Mouse (Mus musculus): Measurements from ENCODE around the gene Ctnnd2. TPM values are rescaled to one million over a fixed set of nuclear protein-coding genes. Genes with fewer than 3 reads are reported as not detected.
A peak's percentile ranks its signal among the peaks of the same experiment; 100 is the strongest.

Gene Ctnnd2
- total and polyA plus RNA-seq, 2 experiments from 2014 or later, result not detected

- no peak overlapping the region for H3K4me3 ChIP-seq (ENCODE audit: low read depth, low read length)
- H3K27ac ChIP-seq (ENCODE audit: low read depth), result no peak overlapping the region
- TF ChIP-seq EP300 (IDR thresholded peaks at IDR 0.05; ENCODE audit: low read depth) (no peak), CTCF (IDR thresholded peaks at IDR 0.05; ENCODE audit: low read depth) (no peak)
- H3K36me3 ChIP-seq (replicated peaks; ENCODE audit: control insufficient read depth, insufficient read depth, low read length), result no peaks in the 10 kb centered on the region
- H3K4me1 ChIP-seq (ENCODE audit: control insufficient read depth, insufficient read depth), result no peaks in the 10 kb centered on the region
- DNase-seq (ENCODE audit: low spot score), result no peak
- no peaks in the 10 kb centered on the region for H3K9me3 ChIP-seq (replicated peaks; ENCODE audit: control insufficient read depth, low read length)
- H3K9ac ChIP-seq (replicated peaks; ENCODE audit: low read depth, low read length), result no peak overlapping the region
- no peak for ATAC-seq (ENCODE audit: insufficient read depth, low read depth)
- H3K27me3 ChIP-seq (ENCODE audit: control insufficient read depth, insufficient read depth, low read length), result no peaks in the 10 kb centered on the region
- no peak overlapping the region for H3K4me2 ChIP-seq (ENCODE audit: low read depth, low read length)
- whole genome bisulfite sequencing, result 75% methylated on average over 1 of the region's 1 CpGs
Measured at GRCm38 (mm10) chr15:30157975-30158374, 14.4 kb upstream of the Ctnnd2 start.

GRCm38 (mm10) chr15:30170031-30170430 is 2.4 kb upstream of the Ctnnd2 start:
- no peak for DNase-seq (ENCODE audit: low spot score)
- Histone ChIP-seq H3K27ac (ENCODE audit: low read depth) (no peak overlapping the region), H3K4me1 (ENCODE audit: control insufficient read depth, insufficient read depth) (peaks cover 9% of the 10 kb centered on the region; the same call in 1 of the 2 replicates), H3K4me2 (ENCODE audit: low read depth, low read length) (no peak overlapping the region), H3K27me3 (ENCODE audit: control insufficient read depth, insufficient read depth, low read length) (peaks cover 47% of the 10 kb centered on the region), H3K36me3 (replicated peaks; ENCODE audit: control insufficient read depth, insufficient read depth, low read length) (no peaks in the 10 kb centered on the region), H3K9ac (replicated peaks; ENCODE audit: low read depth, low read length) (no peak overlapping the region), H3K9me3 (replicated peaks; ENCODE audit: control insufficient read depth, low read length) (no peaks in the 10 kb centered on the region), H3K4me3 (ENCODE audit: low read depth, low read length) (no peak overlapping the region)
- no peak for ATAC-seq (ENCODE audit: insufficient read depth, low read depth)
- TF ChIP-seq EP300 (IDR thresholded peaks at IDR 0.05; ENCODE audit: low read depth), result no peak
- TF ChIP-seq CTCF (IDR thresholded peaks at IDR 0.05; ENCODE audit: low read depth), result no peak
- 65% methylated on average over 8 of the region's 8 CpGs for WGBS

DNA sequence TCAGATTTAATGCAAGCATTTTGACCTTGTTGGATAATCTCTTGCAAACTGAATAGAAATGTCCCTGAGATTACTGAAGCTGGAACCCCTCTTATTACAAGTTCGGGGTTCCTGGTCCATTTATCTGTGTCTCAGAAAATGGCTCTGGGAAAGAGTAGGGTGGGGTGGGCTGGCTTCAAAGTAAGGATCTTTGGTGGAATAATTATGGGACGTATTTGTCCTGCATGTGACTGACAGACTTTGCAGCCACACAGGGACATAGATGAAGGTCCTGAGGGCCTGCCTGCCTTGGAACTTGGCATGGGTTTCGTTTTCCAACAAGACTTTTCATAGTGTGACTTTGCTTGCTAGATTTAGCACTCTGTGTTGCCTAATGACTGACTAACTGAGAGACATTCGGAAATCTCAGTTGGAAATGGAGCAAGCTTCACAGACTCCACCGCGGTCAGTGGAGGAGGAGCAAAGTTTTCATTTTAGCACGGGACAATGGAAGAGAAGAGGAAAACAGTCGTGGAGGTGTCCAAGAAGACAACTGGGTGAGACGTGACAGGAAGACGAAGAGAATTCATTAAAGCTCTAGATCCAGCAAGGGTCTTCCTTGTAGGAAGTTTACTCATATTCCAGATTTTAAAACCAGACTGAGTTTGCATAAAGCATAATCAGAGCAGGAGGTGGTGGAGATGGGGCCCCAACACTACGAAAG is 749 bp upstream of the Ctnnd2 start:
- Histone ChIP-seq H3K36me3 (replicated peaks; ENCODE audit: control insufficient read depth, insufficient read depth, low read length) (no peaks in the 10 kb centered on the region), H3K9ac (replicated peaks; ENCODE audit: low read depth, low read length) (no peak overlapping the region), H3K4me1 (ENCODE audit: control insufficient read depth, insufficient read depth) (peaks cover 9% of the 10 kb centered on the region; the same call in 1 of the 2 replicates), H3K9me3 (replicated peaks; ENCODE audit: control insufficient read depth, low read length) (no peaks in the 10 kb centered on the region), H3K4me3 (ENCODE audit: low read depth, low read length) (peak overlapping the region; percentile 52), H3K4me2 (ENCODE audit: low read depth, low read length) (peak overlapping the region; percentile 84), H3K27me3 (ENCODE audit: control insufficient read depth, insufficient read depth, low read length) (peaks cover 50% of the 10 kb centered on the region), H3K27ac (ENCODE audit: low read depth) (no peak overlapping the region)
- ATAC-seq (ENCODE audit: insufficient read depth, low read depth), result no peak
- TF ChIP-seq CTCF (IDR thresholded peaks at IDR 0.05; ENCODE audit: low read depth) (no peak), EP300 (IDR thresholded peaks at IDR 0.05; ENCODE audit: low read depth) (no peak)
- DNase-seq (ENCODE audit: low spot score), result no peak
- 17% methylated on average over 11 of the region's 11 CpGs for WGBS

GRCm38 (mm10) chr15:30173370-30173941 is 1.1 kb downstream of the Ctnnd2 start:
- Histone ChIP-seq H3K4me1 (ENCODE audit: control insufficient read depth, insufficient read depth) (peaks cover 9% of the 10 kb centered on the region; the same call in 1 of the 2 replicates), H3K27me3 (ENCODE audit: control insufficient read depth, insufficient read depth, low read length) (peaks cover 50% of the 10 kb centered on the region), H3K4me3 (ENCODE audit: low read depth, low read length) (peak overlapping the region; percentile 52), H3K4me2 (ENCODE audit: low read depth, low read length) (peak overlapping the region; percentile 84), H3K9ac (replicated peaks; ENCODE audit: low read depth, low read length) (no peak overlapping the region), H3K27ac (ENCODE audit: low read depth) (no peak overlapping the region), H3K9me3 (replicated peaks; ENCODE audit: control insufficient read depth, low read length) (no peaks in the 10 kb centered on the region), H3K36me3 (replicated peaks; ENCODE audit: control insufficient read depth, insufficient read depth, low read length) (no peaks in the 10 kb centered on the region)
- no peak for ATAC-seq (ENCODE audit: insufficient read depth, low read depth)
- no peak for DNase-seq (ENCODE audit: low spot score)
- TF ChIP-seq CTCF (IDR thresholded peaks at IDR 0.05; ENCODE audit: low read depth), result no peak
- TF ChIP-seq EP300 (IDR thresholded peaks at IDR 0.05; ENCODE audit: low read depth), result no peak
- WGBS, result 1% methylated on average over 29 of the region's 29 CpGs

DNA sequence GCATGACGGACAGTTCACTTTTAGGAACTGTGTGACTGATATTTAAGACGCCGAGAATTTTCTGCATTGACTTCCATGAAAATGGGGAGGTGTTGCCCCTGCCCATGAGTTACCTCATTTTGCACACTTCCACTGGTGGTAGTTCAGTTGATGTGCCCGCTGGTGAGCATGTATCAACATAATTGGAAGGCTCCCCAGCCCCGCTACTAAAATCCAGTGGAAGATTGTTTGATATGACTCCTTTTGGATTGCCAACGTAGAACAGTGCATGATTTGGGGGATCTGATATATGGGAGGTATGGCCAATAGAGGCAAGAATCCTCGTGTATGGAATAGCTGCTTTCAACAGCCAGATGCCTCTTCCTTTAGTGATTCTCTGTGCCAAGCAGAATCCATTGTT is 1.9 kb downstream of the Ctnnd2 start:
- no peak overlapping the region for H3K4me2 ChIP-seq (ENCODE audit: low read depth, low read length)
- H3K4me1 ChIP-seq (ENCODE audit: control insufficient read depth, insufficient read depth), result peaks cover 9% of the 10 kb centered on the region; the same call in 1 of the 2 replicates
- TF ChIP-seq EP300 (IDR thresholded peaks at IDR 0.05; ENCODE audit: low read depth) (no peak), CTCF (IDR thresholded peaks at IDR 0.05; ENCODE audit: low read depth) (no peak)
- peaks cover 50% of the 10 kb centered on the region for H3K27me3 ChIP-seq (ENCODE audit: control insufficient read depth, insufficient read depth, low read length)
- H3K9me3 ChIP-seq (replicated peaks; ENCODE audit: control insufficient read depth, low read length), result no peaks in the 10 kb centered on the region
- no peak overlapping the region for H3K9ac ChIP-seq (replicated peaks; ENCODE audit: low read depth, low read length)
- no peak for DNase-seq (ENCODE audit: low spot score)
- H3K36me3 ChIP-seq (replicated peaks; ENCODE audit: control insufficient read depth, insufficient read depth, low read length), result no peaks in the 10 kb centered on the region
- H3K27ac ChIP-seq (ENCODE audit: low read depth), result no peak overlapping the region
- no peak for ATAC-seq (ENCODE audit: insufficient read depth, low read depth)
- H3K4me3 ChIP-seq (ENCODE audit: low read depth, low read length), result no peak overlapping the region
- WGBS, result 50% methylated on average over 7 of the region's 7 CpGs

Measured in heart, postnatal 0 days (tissue).